9 mouse cellular contexts compared by ENCODE assay signal in genomic region chr8:70833018-70833482, GRCm38 (mm10). TPM values are rescaled to one million over a fixed set of nuclear protein-coding genes. Genes with fewer than 3 reads are reported as not detected.
A peak's percentile ranks its signal among the peaks of the same experiment; 100 is the strongest.
DNase-seq lines count a peak whose midpoint lies in the region; ATAC-seq and TF ChIP-seq lines count a peak whose summit lies in the region.
"Had no signal": no experiment of that assay in that cellular context is flagged by ENCODE, and none has a peak within 500 bp of the region (broad histone marks: within the 10 kb centered on the region; RNA-seq: fewer than 3 reads in every experiment).

No protein-coding gene starts in this region.

- no peaks in the 10 kb centered on the region for H3K36me3 ChIP-seq in kidney, adult 2 months (ENCODE audit: control insufficient read depth, insufficient read depth, low read length)
- H3K36me3 ChIP-seq in kidney, embryonic 14.5 days (ENCODE audit: control insufficient read depth, insufficient read depth, low read length), result peaks cover 10% of the 10 kb centered on the region; the same call in 1 of the 2 replicates
- H3K36me3 ChIP-seq in kidney, embryonic 16.5 days (ENCODE audit: insufficient read depth, low read length), result 0 out of 2 replicates have a peak, but pooled peaks cover 3% of the 10 kb centered on the region
- peaks cover 3% of the 10 kb centered on the region; the same call in 1 of the 2 replicates for H3K36me3 ChIP-seq in midbrain, embryonic 16.5 days (ENCODE audit: control insufficient read depth, insufficient read depth, low read length)

- no peak for TF ChIP-seq CTCF in kidney, adult 2 months (conservative IDR thresholded peaks at IDR 0.05; ENCODE audit: insufficient read depth, insufficient read length, low read depth, low read length)

- H3K4me1 ChIP-seq in kidney, adult 2 months (ENCODE audit: control insufficient read depth, insufficient read depth, low read length), result peaks cover 8% of the 10 kb centered on the region
- H3K4me1 ChIP-seq in kidney, embryonic 14.5 days (ENCODE audit: control insufficient read depth, insufficient read depth, low read length), result 0 out of 2 replicates have a peak, but pooled peaks cover 7% of the 10 kb centered on the region
- 0 out of 2 replicates have a peak, but pooled peaks cover 9% of the 10 kb centered on the region for H3K4me1 ChIP-seq in kidney, embryonic 16.5 days (ENCODE audit: insufficient read depth, low read length)
- H3K4me1 ChIP-seq in midbrain, embryonic 16.5 days (ENCODE audit: control insufficient read depth, insufficient read depth, low read length), result no peaks in the 10 kb centered on the region

- ATAC-seq in kidney, embryonic 14.5 days (ENCODE audit: low FRiP score, low TSS enrichment), result no peak; the same call in 1 of the 2 replicates
- ATAC-seq in common myeloid progenitor, adult 5-6 weeks (replicated peaks; ENCODE audit: low read depth, poor library complexity, severe bottlenecking), result peak; percentile 88
- ATAC-seq in kidney, embryonic 16.5 days (ENCODE audit: low FRiP score, low TSS enrichment), result 0 out of 2 replicates have a peak, but pooled peaks have one; percentile 10
- ATAC-seq in megakaryocyte-erythroid progenitor cell, adult 5-6 weeks (replicated peaks; ENCODE audit: low FRiP score, low TSS enrichment, poor library complexity, severe bottlenecking), result peak; percentile 30
- ATAC-seq in midbrain, embryonic 16.5 days, result no peak

- H3K4me3 ChIP-seq in kidney, adult 2 months (ENCODE audit: insufficient read depth, low read depth, low read length), result no peak overlapping the region
- H3K4me3 ChIP-seq in kidney, embryonic 14.5 days (ENCODE audit: low read length), result no peak overlapping the region
- no peak overlapping the region for H3K4me3 ChIP-seq in kidney, embryonic 16.5 days (ENCODE audit: low read length)
- H3K4me3 ChIP-seq in midbrain, embryonic 16.5 days (ENCODE audit: low read depth, low read length), result no peak overlapping the region
- H3K4me3 ChIP-seq: limb, embryonic 15.5 days had no signal

- 33% methylated on average over 9 of the region's 9 CpGs for WGBS in kidney, adult 2 months
- 41% methylated on average over 9 of the region's 9 CpGs for WGBS in kidney, embryonic 14.5 days
- WGBS in kidney, embryonic 16.5 days, result 32% methylated on average over 9 of the region's 9 CpGs
- WGBS in midbrain, embryonic 16.5 days, result 57% methylated on average over 9 of the region's 9 CpGs

- peak; percentile 73 for DNase-seq in kidney, adult 2 months
- DNase-seq in testis, postnatal 14 days (ENCODE audit: low spot score), result no peak
- DNase-seq in embryo, embryonic 10 days (ENCODE audit: low spot score), result no peak

- no peaks in the 10 kb centered on the region for H3K9me3 ChIP-seq in kidney, embryonic 14.5 days (ENCODE audit: control insufficient read depth, low read length)
- no peaks in the 10 kb centered on the region for H3K9me3 ChIP-seq in kidney, embryonic 16.5 days (ENCODE audit: low read length)
- H3K9me3 ChIP-seq in midbrain, embryonic 16.5 days (replicated peaks; ENCODE audit: control insufficient read depth, low read length, poor library complexity, severe bottlenecking), result no peaks in the 10 kb centered on the region
- H3K9me3 ChIP-seq: limb, embryonic 15.5 days had no signal

- TF ChIP-seq POLR2A in kidney, adult 2 months (IDR thresholded peaks at IDR 0.05; ENCODE audit: low read depth, low read length), result no peak

- H3K27ac ChIP-seq in kidney, adult 2 months (ENCODE audit: insufficient read depth, low read depth, low read length), result peak overlapping the region; percentile 58
- H3K27ac ChIP-seq in kidney, embryonic 14.5 days (ENCODE audit: low read depth, low read length), result no peak overlapping the region
- H3K27ac ChIP-seq in kidney, embryonic 16.5 days (ENCODE audit: low read length), result no peak overlapping the region
- no peak overlapping the region for H3K27ac ChIP-seq in midbrain, embryonic 16.5 days (ENCODE audit: low read length)
- H3K27ac ChIP-seq: limb, embryonic 15.5 days had no signal

- no peak overlapping the region for H3K4me2 ChIP-seq in kidney, embryonic 14.5 days (replicated peaks; ENCODE audit: low read depth, low read length)
- no peak overlapping the region for H3K4me2 ChIP-seq in kidney, embryonic 16.5 days (replicated peaks; ENCODE audit: low read depth, low read length)
- no peak overlapping the region for H3K4me2 ChIP-seq in midbrain, embryonic 16.5 days (ENCODE audit: low read length)
- H3K4me2 ChIP-seq: limb, embryonic 15.5 days had no signal

- no peaks in the 10 kb centered on the region for H3K27me3 ChIP-seq in kidney, adult 2 months (replicated peaks; ENCODE audit: control insufficient read depth, insufficient read depth, low read length)
- no peaks in the 10 kb centered on the region for H3K27me3 ChIP-seq in kidney, embryonic 14.5 days (ENCODE audit: control insufficient read depth, insufficient read depth, low read length)
- H3K27me3 ChIP-seq in kidney, embryonic 16.5 days (ENCODE audit: insufficient read depth, low read length), result no peaks in the 10 kb centered on the region
- H3K27me3 ChIP-seq in midbrain, embryonic 16.5 days (ENCODE audit: control insufficient read depth, insufficient read depth, low read depth, low read length), result no peaks in the 10 kb centered on the region
- H3K27me3 ChIP-seq: limb, embryonic 15.5 days had no signal

- no peak overlapping the region for H3K9ac ChIP-seq in kidney, embryonic 14.5 days (ENCODE audit: low read depth, low read length)
- no peak overlapping the region for H3K9ac ChIP-seq in kidney, embryonic 16.5 days (replicated peaks; ENCODE audit: low read length)
- H3K9ac ChIP-seq in midbrain, embryonic 16.5 days (ENCODE audit: low read depth, low read length), result no peak overlapping the region
- H3K9ac ChIP-seq: limb, embryonic 15.5 days had no signal

RNA-seq across cellular contexts. Expression of gene Arrdc2, which starts 6.5 kb away (rescaled TPM):
- 19.8 and 26.2 TPM in 2 replicates for polyA plus RNA-seq in kidney, adult 2 months (2012; rRNA removed)
- 4.7 and 5.7 TPM in 2 replicates for polyA plus RNA-seq in kidney, embryonic 14.5 days (2014; fragmentation: Nextera tagmentation; extraction: Ambion mirVana)
- 7.3 and 19.9 TPM in 2 replicates for total RNA-seq in common myeloid progenitor, adult 5-6 weeks (2017)
- polyA plus RNA-seq in kidney, embryonic 16.5 days (2015; fragmentation: Nextera tagmentation; extraction: Ambion mirVana), result 6.7 and 7.0 TPM in 2 replicates
- total RNA-seq in megakaryocyte-erythroid progenitor cell, adult 5-6 weeks (2014; fragmentation: Nextera tagmentation), result 27.6 and 29.1 TPM in 2 replicates
- 8.0 and 11.8 TPM in 2 replicates for total RNA-seq in megakaryocyte-erythroid progenitor cell, adult 5-6 weeks (2017)
- 6.7 and 8.1 TPM in 2 replicates for polyA plus RNA-seq in midbrain, embryonic 16.5 days (2015; fragmentation: Nextera tagmentation; extraction: Ambion mirVana)

RNA-seq across cellular contexts. Expression of gene Il12rb1, which starts 24.8 kb away (rescaled TPM):
- 0.42 and 0.48 TPM in 2 replicates for polyA plus RNA-seq in kidney, adult 2 months (2012; rRNA removed)
- not detected in 2 replicates for polyA plus RNA-seq in kidney, embryonic 14.5 days (2014; fragmentation: Nextera tagmentation; extraction: Ambion mirVana)
- 1.6 and 3.5 TPM in 2 replicates for total RNA-seq in common myeloid progenitor, adult 5-6 weeks (2017)
- 0.05 and 0.12 TPM in 2 replicates for polyA plus RNA-seq in kidney, embryonic 16.5 days (2015; fragmentation: Nextera tagmentation; extraction: Ambion mirVana)
- total RNA-seq in megakaryocyte-erythroid progenitor cell, adult 5-6 weeks (2014; fragmentation: Nextera tagmentation), result 0.31 and 0.79 TPM in 2 replicates
- 1.6 and 2.0 TPM in 2 replicates for total RNA-seq in megakaryocyte-erythroid progenitor cell, adult 5-6 weeks (2017)
- polyA plus RNA-seq in midbrain, embryonic 16.5 days (2015; fragmentation: Nextera tagmentation; extraction: Ambion mirVana), result 0.08 and 0.19 TPM in 2 replicates

RNA-seq across cellular contexts. Expression of gene Mast3, which starts 28.2 kb away (rescaled TPM):
- polyA plus RNA-seq in kidney, adult 2 months (2012; rRNA removed), result 25.3 and 27.4 TPM in 2 replicates
- 13.4 and 17.2 TPM in 2 replicates for polyA plus RNA-seq in kidney, embryonic 14.5 days (2014; fragmentation: Nextera tagmentation; extraction: Ambion mirVana)
- total RNA-seq in common myeloid progenitor, adult 5-6 weeks (2017), result 21.7 and 22.2 TPM in 2 replicates
- 16.2 and 16.3 TPM in 2 replicates for polyA plus RNA-seq in kidney, embryonic 16.5 days (2015; fragmentation: Nextera tagmentation; extraction: Ambion mirVana)
- 44.0 and 54.3 TPM in 2 replicates for total RNA-seq in megakaryocyte-erythroid progenitor cell, adult 5-6 weeks (2014; fragmentation: Nextera tagmentation)
- 6.2 and 7.3 TPM in 2 replicates for total RNA-seq in megakaryocyte-erythroid progenitor cell, adult 5-6 weeks (2017)
- 21.1 and 23.2 TPM in 2 replicates for polyA plus RNA-seq in midbrain, embryonic 16.5 days (2015; fragmentation: Nextera tagmentation; extraction: Ambion mirVana)

RNA-seq across cellular contexts. Expression of gene Kcnn1, which starts 30.0 kb away (rescaled TPM):
- polyA plus RNA-seq in kidney, adult 2 months (2012; rRNA removed), result 9.4 and 11.0 TPM in 2 replicates
- polyA plus RNA-seq in kidney, embryonic 14.5 days (2014; fragmentation: Nextera tagmentation; extraction: Ambion mirVana), result 2.5 and 2.6 TPM in 2 replicates
- total RNA-seq in common myeloid progenitor, adult 5-6 weeks (2017), result 0.18 and 1.3 TPM in 2 replicates
- polyA plus RNA-seq in kidney, embryonic 16.5 days (2015; fragmentation: Nextera tagmentation; extraction: Ambion mirVana), result 2.9 and 4.9 TPM in 2 replicates
- 0.32 TPM in 1 of 2 replicates, not detected in the other for total RNA-seq in megakaryocyte-erythroid progenitor cell, adult 5-6 weeks (2014; fragmentation: Nextera tagmentation)
- 2.9 TPM in 1 of 2 replicates, not detected in the other for total RNA-seq in megakaryocyte-erythroid progenitor cell, adult 5-6 weeks (2017)
- 15.4 and 16.1 TPM in 2 replicates for polyA plus RNA-seq in midbrain, embryonic 16.5 days (2015; fragmentation: Nextera tagmentation; extraction: Ambion mirVana)

RNA-seq across cellular contexts. Expression of gene Ccdc124, which starts 40.7 kb away (rescaled TPM):
- 48.9 and 49.2 TPM in 2 replicates for polyA plus RNA-seq in kidney, adult 2 months (2012; rRNA removed)
- 117 and 142 TPM in 2 replicates for polyA plus RNA-seq in kidney, embryonic 14.5 days (2014; fragmentation: Nextera tagmentation; extraction: Ambion mirVana)
- total RNA-seq in common myeloid progenitor, adult 5-6 weeks (2017), result 28.6 and 40.6 TPM in 2 replicates
- polyA plus RNA-seq in kidney, embryonic 16.5 days (2015; fragmentation: Nextera tagmentation; extraction: Ambion mirVana), result 114 and 119 TPM in 2 replicates
- 28.5 and 47.9 TPM in 2 replicates for total RNA-seq in megakaryocyte-erythroid progenitor cell, adult 5-6 weeks (2014; fragmentation: Nextera tagmentation)
- 30.8 and 51.1 TPM in 2 replicates for total RNA-seq in megakaryocyte-erythroid progenitor cell, adult 5-6 weeks (2017)
- 167 and 182 TPM in 2 replicates for polyA plus RNA-seq in midbrain, embryonic 16.5 days (2015; fragmentation: Nextera tagmentation; extraction: Ambion mirVana)

Comparison
In these comparisons a context has a peak if more than half of its experiments do, and no peak if none do; other contexts are left out.
1. ATAC-seq: peak in common myeloid progenitor, adult 5-6 weeks (single experiment), kidney, embryonic 16.5 days (single experiment) and megakaryocyte-erythroid progenitor cell, adult 5-6 weeks (single experiment); none in kidney, embryonic 14.5 days (single experiment) and midbrain, embryonic 16.5 days (single experiment).